Mouse (Mus musculus) forebrain, embryonic 11.5 days (tissue): Measurements from ENCODE around the gene Lpgat1. TPM values are rescaled to one million over a fixed set of nuclear protein-coding genes. Genes with fewer than 3 reads are reported as not detected.

Source experiments
- ATAC-seq: fragments of 200-750 bp; cut with Nextera tagmentation; replicated peaks from 2 replicates; pipeline ENCODE4 v1.8.0; 2017; ENCODE audit warnings: moderate TSS enrichment; ENCODE audit not compliant: low FRiP score
- DNase-seq: peaks from one replicate; pipeline ENCODE4 v3.0.0-alpha.2; 2017; ENCODE audit warnings: low spot score
- H3K27ac ChIP-seq: fragments of 300-500 bp; sonication (generic); 2 replicates; pipeline ENCODE4 v1.5.1; 2014; ENCODE audit warnings: low read depth, low read length
- H3K27me3 ChIP-seq: fragments of 300-500 bp; sonication (generic); 2 replicates; pipeline ENCODE4 v1.6.1; 2014; ENCODE audit warnings: mild to moderate bottlenecking, low read length, mixed read lengths; ENCODE audit not compliant: control insufficient read depth, insufficient read depth
- H3K36me3 ChIP-seq: fragments of 300-500 bp; sonication (generic); 2 replicates; pipeline ENCODE4 v1.6.1; 2014; ENCODE audit warnings: mild to moderate bottlenecking, low read length, moderate library complexity, mixed read lengths; ENCODE audit not compliant: control insufficient read depth, insufficient read depth
- H3K4me1 ChIP-seq: fragments of 300-500 bp; sonication (generic); replicated peaks from 2 replicates; pipeline ENCODE4 v1.6.1; 2014; ENCODE audit warnings: low read length, mixed read lengths; ENCODE audit not compliant: control insufficient read depth, insufficient read depth
- H3K4me2 ChIP-seq: fragments of 300-500 bp; sonication (generic); 2 replicates; pipeline ENCODE4 v1.6.1; 2014; ENCODE audit warnings: low read depth, mild to moderate bottlenecking, low read length, moderate library complexity, mixed read lengths; ENCODE audit not compliant: severe bottlenecking
- H3K4me3 ChIP-seq: fragments of 300-500 bp; sonication (generic); 2 replicates; pipeline ENCODE4 v1.5.1; 2014; ENCODE audit warnings: low read depth, low read length
- H3K9ac ChIP-seq: fragments of 300-500 bp; sonication (generic); 2 replicates; pipeline ENCODE4 v1.6.1; 2014; ENCODE audit warnings: low read length
- H3K9me3 ChIP-seq: fragments of 300-500 bp; sonication (generic); 2 replicates; pipeline ENCODE4 v1.6.1; 2016; ENCODE audit warnings: low read length, mixed read lengths; ENCODE audit not compliant: control insufficient read depth
- WGBS: fragments of 180-500 bp; shearing (Covaris S2); extraction: QIAGEN DNeasy Blood & Tissue Kit; methylation state at CpG from one replicate; pipeline ENCODE4 v1.1.7; 2014; 5-methylcytosine and 5-hydroxymethylcytosine counted together
- polyA plus RNA-seq: library from polyadenylated mRNA; unstranded; fragments of >200 nt; fragmentation: Nextera tagmentation; extraction: Ambion mirVana; gene quantifications from 2 replicates; pipeline ENCODE4 v1.2.1, GENCODE M21; 2014

The Lpgat1 gene
- polyA plus RNA-seq, result 39.0 and 40.6 TPM in 2 replicates

- Histone ChIP-seq H3K9ac (peak within 1 kb of the TSS; percentile 96), H3K4me2 (peak within 1 kb of the TSS; percentile 91), H3K9me3 (no peaks in the 10 kb centered on the region), H3K4me1 (peaks cover 4% of the 10 kb centered on the region), H3K36me3 (no peaks in the 10 kb centered on the region), H3K4me3 (peak within 1 kb of the TSS; percentile 90), H3K27me3 (no peaks in the 10 kb centered on the region), H3K27ac (peak within 1 kb of the TSS; percentile 55)
- WGBS, result under 1% methylated on average over 93 of the region's 113 CpGs
- ATAC-seq (peak; percentile 84), DNase-seq (peak; percentile 80)
These were observed at the start of gene Lpgat1 for GRCm38 (mm10) chr1:191717601-191718498. Gene Lpgat1, plus strand, starts transcription at chr1:191717834.

DNA sequence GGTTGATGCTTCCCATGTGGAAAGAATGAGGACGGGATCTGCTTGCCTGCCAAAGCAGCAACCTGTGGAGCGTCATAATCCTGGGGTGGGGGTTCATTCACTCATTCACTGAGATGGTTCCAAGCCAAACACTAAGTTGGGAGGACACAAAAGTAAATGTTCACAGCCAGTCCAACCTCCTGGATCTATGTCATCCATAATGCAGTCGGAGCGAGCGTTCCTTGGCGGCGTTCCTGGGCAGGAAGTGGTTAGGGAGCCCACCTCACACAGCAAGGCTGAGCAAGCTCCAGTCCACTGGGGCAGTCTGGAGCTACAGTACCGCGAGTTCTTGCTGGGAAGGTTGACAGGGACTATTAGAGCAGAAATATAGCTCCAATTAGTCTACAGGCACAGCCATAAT lies 49.6 kb upstream of the Lpgat1 start:
- 88% methylated on average over 9 of the region's 9 CpGs for WGBS
- H3K36me3 ChIP-seq, result no peaks in the 10 kb centered on the region
- H3K9me3 ChIP-seq, result no peaks in the 10 kb centered on the region
- no peak overlapping the region for H3K27ac ChIP-seq
- H3K4me3 ChIP-seq, result no peak overlapping the region
- H3K27me3 ChIP-seq, result no peaks in the 10 kb centered on the region
- no peaks in the 10 kb centered on the region for H3K4me1 ChIP-seq
- H3K9ac ChIP-seq, result no peak overlapping the region
- DNase-seq (no peak), ATAC-seq (no peak)
- no peak overlapping the region for H3K4me2 ChIP-seq

DNA sequence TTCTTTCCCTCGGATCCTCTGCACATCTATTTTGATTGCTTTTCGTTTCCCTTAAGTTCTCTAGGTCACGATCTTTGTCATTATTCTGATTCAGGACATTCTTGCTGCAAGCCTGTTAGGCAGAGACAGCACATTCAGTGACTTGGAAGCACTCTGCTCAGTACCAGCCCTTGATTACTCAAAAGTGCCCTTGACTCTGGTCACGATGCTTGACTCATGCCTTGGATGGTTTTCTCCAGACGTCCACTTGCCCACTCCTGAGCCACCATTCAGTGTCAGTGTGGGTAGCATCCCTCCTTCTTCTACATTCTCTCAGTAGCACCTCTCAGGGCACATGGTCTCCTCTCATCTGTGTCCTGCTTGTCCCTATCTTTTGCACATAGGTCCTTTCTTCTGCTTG lies 43.6 kb upstream of the Lpgat1 start:
- H3K4me1 ChIP-seq, result no peaks in the 10 kb centered on the region
- DNase-seq, result no peak
- ATAC-seq, result no peak
- H3K27ac ChIP-seq, result no peak overlapping the region
- H3K4me3 ChIP-seq, result no peak overlapping the region
- 86% methylated on average over 5 of the region's 5 CpGs for WGBS
- no peak overlapping the region for H3K9ac ChIP-seq
- H3K36me3 ChIP-seq, result no peaks in the 10 kb centered on the region
- no peaks in the 10 kb centered on the region for H3K9me3 ChIP-seq
- no peaks in the 10 kb centered on the region for H3K27me3 ChIP-seq
- no peak overlapping the region for H3K4me2 ChIP-seq

DNA sequence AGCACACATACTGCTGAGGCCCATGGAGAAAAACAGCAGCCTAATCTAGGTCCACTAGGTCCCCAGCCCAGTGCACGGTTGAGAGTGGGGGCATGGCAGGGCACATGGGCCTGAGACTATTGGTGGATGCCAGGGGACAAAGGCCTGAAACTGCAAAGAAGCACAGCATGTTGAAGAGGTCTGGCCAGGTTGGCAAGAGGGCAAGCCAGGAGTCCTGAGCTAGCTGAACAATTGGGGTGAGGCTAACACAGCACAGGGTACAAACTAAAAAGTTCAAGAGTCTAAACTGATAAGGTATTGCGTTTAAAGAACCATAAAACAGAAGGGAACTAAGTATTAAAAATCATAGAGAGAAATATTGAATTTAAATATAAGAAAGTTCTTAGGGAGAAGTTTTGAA lies 36.0 kb upstream of the Lpgat1 start:
- Histone ChIP-seq H3K9ac (no peak overlapping the region), H3K4me1 (no peaks in the 10 kb centered on the region), H3K27me3 (no peaks in the 10 kb centered on the region), H3K36me3 (no peaks in the 10 kb centered on the region), H3K4me3 (no peak overlapping the region), H3K4me2 (no peak overlapping the region), H3K9me3 (peaks cover 7% of the 10 kb centered on the region), H3K27ac (no peak overlapping the region)
- DNase-seq (no peak), ATAC-seq (no peak)
- WGBS, result 67% methylated on average over 2 of the region's 2 CpGs

- Histone ChIP-seq H3K27me3 (no peaks in the 10 kb centered on the region), H3K4me2 (no peak overlapping the region), H3K9me3 (peaks cover 7% of the 10 kb centered on the region), H3K4me3 (no peak overlapping the region), H3K9ac (no peak overlapping the region), H3K36me3 (no peaks in the 10 kb centered on the region), H3K4me1 (no peaks in the 10 kb centered on the region), H3K27ac (no peak overlapping the region)
- DNase-seq (no peak), ATAC-seq (no peak)
- 90% methylated on average over 7 of the region's 7 CpGs for WGBS
These were observed 30.1 kb upstream of the Lpgat1 start for GRCm38 (mm10) chr1:191687531-191687930.

GRCm38 (mm10) chr1:191693231-191693630 lies 24.4 kb upstream of the Lpgat1 start:
- no peak for DNase-seq
- no peak for ATAC-seq
- 72% methylated on average over 4 of the region's 4 CpGs for WGBS
- H3K4me2 ChIP-seq, result no peak overlapping the region
- H3K27ac ChIP-seq, result no peak overlapping the region
- no peak overlapping the region for H3K4me3 ChIP-seq
- no peaks in the 10 kb centered on the region for H3K36me3 ChIP-seq
- H3K9me3 ChIP-seq, result no peaks in the 10 kb centered on the region
- H3K27me3 ChIP-seq, result no peaks in the 10 kb centered on the region
- no peak overlapping the region for H3K9ac ChIP-seq
- H3K4me1 ChIP-seq, result no peaks in the 10 kb centered on the region

- Histone ChIP-seq H3K27ac (no peak overlapping the region), H3K4me2 (no peak overlapping the region), H3K36me3 (no peaks in the 10 kb centered on the region), H3K27me3 (no peaks in the 10 kb centered on the region), H3K9ac (no peak overlapping the region), H3K4me1 (no peaks in the 10 kb centered on the region), H3K9me3 (no peaks in the 10 kb centered on the region), H3K4me3 (no peak overlapping the region)
- DNase-seq, result no peak
- 42% methylated on average over 1 of the region's 1 CpGs for WGBS
- ATAC-seq, result no peak
These were observed 19.3 kb upstream of the Lpgat1 start for GRCm38 (mm10) chr1:191698253-191698795.

DNA sequence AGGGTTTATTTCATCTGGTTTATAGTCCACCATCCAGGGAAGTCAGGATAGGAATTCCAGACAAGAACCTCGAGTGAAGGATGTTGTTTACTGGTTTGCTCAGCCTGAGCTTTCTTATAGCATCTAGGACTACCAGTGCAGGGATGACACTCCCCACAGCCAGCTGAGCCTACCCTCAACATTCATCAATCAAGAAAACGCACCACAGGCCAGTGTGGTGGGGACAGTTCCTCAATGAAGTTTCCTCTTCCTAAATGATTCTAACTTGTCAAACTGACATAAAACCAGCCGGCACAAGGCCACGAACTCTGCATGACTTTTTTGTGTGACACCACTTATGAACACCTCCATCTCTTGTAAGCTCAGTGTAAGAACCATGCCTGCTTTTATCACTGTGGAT lies 13.1 kb upstream of the Lpgat1 start:
- Histone ChIP-seq H3K4me2 (no peak overlapping the region), H3K9ac (no peak overlapping the region), H3K9me3 (no peaks in the 10 kb centered on the region), H3K27me3 (no peaks in the 10 kb centered on the region), H3K4me3 (no peak overlapping the region), H3K27ac (no peak overlapping the region), H3K36me3 (no peaks in the 10 kb centered on the region), H3K4me1 (no peaks in the 10 kb centered on the region)
- DNase-seq, result no peak
- ATAC-seq, result no peak
- 73% methylated on average over 4 of the region's 4 CpGs for WGBS
